Mouse (Mus musculus): ENCODE results near the gene Atxn7l2. TPM values are rescaled to one million over a fixed set of nuclear protein-coding genes. Genes with fewer than 3 reads are reported as not detected.

Atxn7l2 gene
- polyA plus RNA-seq, 1 experiment, result 10.1 TPM

- Histone ChIP-seq H3K4me3 (replicated peaks; ENCODE audit: control insufficient read depth, low read depth, low read length) (no peak overlapping the region), H3K4me1 (ENCODE audit: control insufficient read depth, insufficient read depth, low read length) (no peaks in the 10 kb centered on the region), H3K27ac (ENCODE audit: control insufficient read depth, insufficient read depth, low read depth, low read length, poor library complexity) (no peak overlapping the region)
- WGBS, result 87% methylated on average over 9 of the region's 9 CpGs
- TF ChIP-seq POLR2A (IDR thresholded peaks at IDR 0.05; ENCODE audit: borderline replicate concordance, control insufficient read depth, low read depth, low read length), result no peak
- no peak for TF ChIP-seq CTCF (IDR thresholded peaks at IDR 0.05; ENCODE audit: control insufficient read depth, insufficient read depth, low read length)
Measured at GRCm38 (mm10) chr3:108158383-108159037, 52.2 kb downstream of the Atxn7l2 start.

DNA sequence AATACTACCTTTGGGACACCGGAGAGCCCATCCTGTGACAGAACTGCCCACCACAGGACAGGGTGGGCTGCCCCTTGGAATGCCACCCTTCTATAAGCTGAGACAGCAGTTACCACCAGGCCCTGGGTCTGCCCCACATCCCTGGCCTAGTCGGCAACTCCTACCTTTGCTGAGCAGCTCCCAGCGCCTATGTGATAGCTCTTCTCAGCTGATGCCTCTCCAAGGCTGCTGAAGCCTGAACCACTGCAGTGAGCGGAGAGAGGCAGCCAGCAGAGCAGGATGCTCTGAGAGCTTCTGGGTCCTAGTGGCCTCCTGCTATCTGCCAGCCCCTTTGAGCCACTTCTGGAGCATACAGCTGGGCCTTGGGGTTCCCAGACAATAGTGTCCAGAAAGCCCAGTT lies 56.1 kb downstream of the Atxn7l2 start, which contains the start of gene Gpr61:
TSS of gene Gpr61 (minus strand) at position 227 of the 400 bp plus-strand sequence.
- peaks cover 2% of the 10 kb centered on the region for H3K4me1 ChIP-seq (ENCODE audit: control insufficient read depth, insufficient read depth, low read length)
- 73% methylated on average over 4 of the region's 4 CpGs for WGBS
- TF ChIP-seq CTCF (IDR thresholded peaks at IDR 0.05; ENCODE audit: control insufficient read depth, insufficient read depth, low read length), result no peak
- TF ChIP-seq POLR2A (IDR thresholded peaks at IDR 0.05; ENCODE audit: borderline replicate concordance, control insufficient read depth, low read depth, low read length), result no peak
- no peak within 1 kb of the TSS for H3K4me3 ChIP-seq (replicated peaks; ENCODE audit: control insufficient read depth, low read depth, low read length)
- no peak within 1 kb of the TSS for H3K27ac ChIP-seq (ENCODE audit: control insufficient read depth, insufficient read depth, low read depth, low read length, poor library complexity)

DNA sequence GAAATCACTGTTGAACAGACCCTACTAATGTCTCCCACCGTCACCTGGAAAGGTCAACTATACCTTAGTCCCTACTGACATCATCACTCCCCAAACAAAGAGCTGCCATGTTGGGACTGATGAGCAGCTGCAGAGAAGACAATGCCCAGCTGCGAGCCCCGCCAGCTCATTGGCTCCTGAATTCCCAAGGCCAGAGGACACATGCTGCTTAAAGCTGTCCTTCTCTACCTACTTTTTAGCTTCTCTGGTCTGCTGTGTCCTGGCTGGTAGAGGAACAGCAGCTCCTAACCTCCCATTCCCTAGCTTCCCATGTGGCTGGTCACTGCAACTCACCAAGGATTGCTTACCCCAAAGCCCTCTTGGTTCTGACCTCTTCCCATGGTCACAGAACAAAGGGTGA lies 58.4 kb downstream of the Atxn7l2 start:
- Histone ChIP-seq H3K4me1 (ENCODE audit: control insufficient read depth, insufficient read depth, low read length) (peaks cover 2% of the 10 kb centered on the region), H3K27ac (ENCODE audit: control insufficient read depth, insufficient read depth, low read depth, low read length, poor library complexity) (no peak overlapping the region), H3K4me3 (replicated peaks; ENCODE audit: control insufficient read depth, low read depth, low read length) (no peak overlapping the region)
- WGBS, result 89% methylated on average over 3 of the region's 3 CpGs
- TF ChIP-seq POLR2A (IDR thresholded peaks at IDR 0.05; ENCODE audit: borderline replicate concordance, control insufficient read depth, low read depth, low read length) (no peak), CTCF (IDR thresholded peaks at IDR 0.05; ENCODE audit: control insufficient read depth, insufficient read depth, low read length) (no peak)

Other genes with a start within 250 kb of the Atxn7l2 start
- gene Gstm3, start 241.7 kb downstream of the Atxn7l2 start, polyA plus RNA-seq (2011; ENCODE audit: insufficient read depth, insufficient read length, low replicate concordance, missing spikeins), result not detected in 2 replicates
- 8.7 and 10.5 TPM in 2 replicates for gene Gstm2, start 224.5 kb downstream of the Atxn7l2 start, polyA plus RNA-seq (2011; ENCODE audit: insufficient read depth, insufficient read length, low replicate concordance, missing spikeins)
- 63.6 and 69.5 TPM in 2 replicates for gene Gstm1, start 193.0 kb downstream of the Atxn7l2 start, polyA plus RNA-seq (2011; ENCODE audit: insufficient read depth, insufficient read length, low replicate concordance, missing spikeins)
- gene Gstm4, start 166.0 kb downstream of the Atxn7l2 start, polyA plus RNA-seq (2011; ENCODE audit: insufficient read depth, insufficient read length, low replicate concordance, missing spikeins), result 4.8 and 8.3 TPM in 2 replicates
- 15.3 and 47.2 TPM in 2 replicates for gene Ampd2, start 124.3 kb downstream of the Atxn7l2 start, polyA plus RNA-seq (2011; ENCODE audit: insufficient read depth, insufficient read length, low replicate concordance, missing spikeins)
- gene Gnat2, start 118.1 kb downstream of the Atxn7l2 start, polyA plus RNA-seq (2011; ENCODE audit: insufficient read depth, insufficient read length, low replicate concordance, missing spikeins), result 1.0 TPM in 1 of 2 replicates, not detected in the other
- 11.7 and 27.5 TPM in 2 replicates for gene Gnai3, start 64.8 kb downstream of the Atxn7l2 start, polyA plus RNA-seq (2011; ENCODE audit: insufficient read depth, insufficient read length, low replicate concordance, missing spikeins)
- gene Gpr61, start 56.1 kb downstream of the Atxn7l2 start, polyA plus RNA-seq (2011; ENCODE audit: insufficient read depth, insufficient read length, low replicate concordance, missing spikeins), result not detected in 2 replicates
- gene Amigo1, start 24.6 kb downstream of the Atxn7l2 start, polyA plus RNA-seq (2011; ENCODE audit: insufficient read depth, insufficient read length, low replicate concordance, missing spikeins), result 0.75 and 1.9 TPM in 2 replicates
- 3.8 and 12.1 TPM in 2 replicates for gene Cyb561d1, start 9.7 kb downstream of the Atxn7l2 start, polyA plus RNA-seq (2011; ENCODE audit: insufficient read depth, insufficient read length, low replicate concordance, missing spikeins)
- gene Sypl2, start 15.7 kb upstream of the Atxn7l2 start, polyA plus RNA-seq (2011; ENCODE audit: insufficient read depth, insufficient read length, low replicate concordance, missing spikeins), result 0.37 TPM in 1 of 2 replicates, not detected in the other
- 37.3 and 60.9 TPM in 2 replicates for gene Psma5, start 46.0 kb upstream of the Atxn7l2 start, polyA plus RNA-seq (2011; ENCODE audit: insufficient read depth, insufficient read length, low replicate concordance, missing spikeins)
- 8.2 and 15.6 TPM in 2 replicates for gene Sort1, start 73.1 kb upstream of the Atxn7l2 start, polyA plus RNA-seq (2011; ENCODE audit: insufficient read depth, insufficient read length, low replicate concordance, missing spikeins)
- gene Mybphl, start 154.0 kb upstream of the Atxn7l2 start, polyA plus RNA-seq (2011; ENCODE audit: insufficient read depth, insufficient read length, low replicate concordance, missing spikeins), result not detected in 2 replicates
- gene Psrc1, start 172.9 kb upstream of the Atxn7l2 start, polyA plus RNA-seq (2011; ENCODE audit: insufficient read depth, insufficient read length, low replicate concordance, missing spikeins), result 15.9 and 43.2 TPM in 2 replicates
- gene Celsr2, start 204.6 kb upstream of the Atxn7l2 start, polyA plus RNA-seq (2011; ENCODE audit: insufficient read depth, insufficient read length, low replicate concordance, missing spikeins), result 0.75 and 1.5 TPM in 2 replicates
- 43.5 and 69.1 TPM in 2 replicates for gene Sars, start 234.3 kb upstream of the Atxn7l2 start, polyA plus RNA-seq (2011; ENCODE audit: insufficient read depth, insufficient read length, low replicate concordance, missing spikeins)

Data from bone marrow, adult 2 months (tissue).